Mouse (Mus musculus): ENCODE results near the gene Hes6. TPM values are rescaled to one million over a fixed set of nuclear protein-coding genes. Genes with fewer than 3 reads are reported as not detected.
A peak's percentile ranks its signal among the peaks of the same experiment; 100 is the strongest.

Gene Hes6
- total RNA-seq, 2 experiments from 2014 or later = 15.6 to 15.7 TPM

DNA sequence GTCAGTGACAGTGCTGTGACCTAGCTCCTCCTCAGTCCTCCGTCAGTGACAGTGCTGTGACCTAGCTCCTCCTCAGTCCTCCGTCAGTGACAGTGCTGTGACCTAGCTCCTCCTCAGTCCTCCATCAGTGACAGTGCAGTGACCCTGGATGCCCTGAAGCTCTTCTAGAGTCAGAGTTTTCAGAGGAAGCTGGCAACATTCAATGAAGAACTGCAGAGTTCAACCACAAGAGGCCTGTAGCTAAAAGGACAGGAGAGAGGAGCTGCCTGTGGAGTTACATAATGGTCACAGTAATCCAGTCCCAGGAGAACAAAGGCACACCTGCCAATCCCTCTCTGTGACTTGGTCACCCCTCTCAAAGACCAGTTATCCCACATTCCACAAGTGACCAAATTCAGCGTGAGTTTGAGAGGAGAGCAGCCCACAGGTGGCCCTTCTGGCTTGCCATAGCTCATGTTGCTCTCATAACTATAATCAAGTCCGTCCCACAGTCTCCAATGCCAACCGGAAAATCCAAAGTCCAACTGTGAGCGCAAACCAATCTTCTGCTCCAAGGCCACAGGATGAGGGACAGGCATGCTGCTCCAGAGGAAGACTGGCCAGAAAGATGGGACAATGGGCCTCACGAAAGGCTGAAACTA lies 28.6 kb upstream of the Hes6 start:
- DNase-seq (ENCODE audit: extremely low spot score in 1 of 2, low spot score in 1 of 2) = no peak

- no peak for DNase-seq (ENCODE audit: extremely low spot score in 1 of 2, low spot score in 1 of 2)
Observed at GRCm38 (mm10) chr1:91441855-91442254, 28.0 kb upstream of the Hes6 start.

GRCm38 (mm10) chr1:91439776-91440175 lies 25.9 kb upstream of the Hes6 start:
- no peak for DNase-seq (ENCODE audit: extremely low spot score in 1 of 2, low spot score in 1 of 2)

- DNase-seq (ENCODE audit: extremely low spot score in 1 of 2, low spot score in 1 of 2) = no peak
Observed at GRCm38 (mm10) chr1:91437573-91437972, 23.7 kb upstream of the Hes6 start.

DNA sequence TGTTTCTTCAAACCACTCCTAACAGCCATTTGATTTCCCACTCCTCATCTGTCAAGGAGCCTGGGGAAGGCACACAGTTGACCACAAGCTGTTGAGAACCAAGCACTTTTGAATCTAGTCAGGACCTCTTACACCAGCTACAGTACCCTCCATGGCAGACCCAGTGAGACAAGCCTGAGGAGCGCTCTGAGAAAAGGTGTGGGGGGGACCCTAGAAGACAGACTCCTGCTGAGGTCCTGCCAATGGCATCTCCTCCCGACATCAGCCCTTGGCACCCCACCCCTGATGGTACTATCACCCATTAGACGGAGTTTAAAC lies 23.2 kb upstream of the Hes6 start:
- no peak for DNase-seq (ENCODE audit: extremely low spot score in 1 of 2, low spot score in 1 of 2)

DNA sequence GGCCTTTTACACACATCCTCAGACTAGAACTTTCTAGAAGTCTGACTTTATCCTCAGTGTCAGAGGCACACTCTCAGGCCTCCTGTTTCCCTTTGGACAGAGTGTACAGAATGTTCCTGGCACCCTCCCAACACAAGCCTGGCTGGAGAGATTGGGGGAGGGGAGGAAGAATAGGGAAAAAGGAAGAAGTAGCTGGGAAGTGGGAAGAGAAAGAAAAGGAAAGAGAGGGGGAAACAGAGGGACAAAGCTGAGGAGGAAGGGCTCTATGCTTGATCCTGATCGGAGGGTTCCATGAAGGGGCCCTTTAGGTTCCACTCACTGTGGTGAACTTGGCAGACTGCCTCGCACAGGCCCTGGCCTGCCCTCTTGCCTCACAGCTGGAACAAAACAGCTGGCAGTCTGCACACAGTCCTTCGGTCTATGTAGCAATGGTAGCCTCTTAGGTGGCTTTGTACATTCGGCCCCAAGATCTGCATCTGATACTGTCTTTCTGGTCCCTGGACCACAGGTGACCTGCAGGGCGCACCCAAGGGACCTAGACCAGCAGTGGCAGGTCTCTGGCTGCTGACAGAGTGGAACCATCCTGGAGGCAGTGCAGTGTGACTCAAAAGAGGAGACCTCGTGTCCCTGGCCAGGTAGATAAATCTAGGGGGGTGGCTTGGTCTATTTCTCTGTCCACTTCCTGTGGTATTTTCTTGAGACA lies 22.7 kb upstream of the Hes6 start:
- DNase-seq (ENCODE audit: extremely low spot score in 1 of 2, low spot score in 1 of 2) = peak in 1 of 2 experiments; percentile 39

DNA sequence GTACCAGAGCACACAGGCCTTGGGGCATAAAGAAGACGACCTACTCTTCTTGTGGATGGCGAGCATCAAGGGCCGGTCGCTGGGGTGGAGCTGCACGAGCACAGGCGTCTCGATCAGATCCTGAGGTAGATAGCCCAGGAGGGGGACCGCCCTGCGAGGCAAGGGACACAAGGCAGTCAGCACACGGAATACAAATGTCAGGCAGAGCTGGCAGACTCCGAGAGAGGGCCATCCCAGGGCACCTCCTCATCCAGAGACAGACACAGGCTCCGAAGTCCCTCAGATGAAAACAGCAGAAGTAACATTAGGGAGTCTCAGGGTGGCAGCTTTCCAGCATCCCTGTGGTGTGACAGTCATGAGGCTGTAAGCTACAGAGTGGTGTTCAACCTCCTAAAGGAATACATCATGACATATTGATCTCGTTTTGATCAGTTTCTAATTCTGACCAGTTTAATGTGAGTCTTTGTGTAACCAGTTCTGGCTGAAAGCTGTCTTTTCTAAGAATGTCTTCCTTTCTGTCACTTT lies 21.8 kb upstream of the Hes6 start:
- no peak for DNase-seq (ENCODE audit: extremely low spot score in 1 of 2, low spot score in 1 of 2)

DNA sequence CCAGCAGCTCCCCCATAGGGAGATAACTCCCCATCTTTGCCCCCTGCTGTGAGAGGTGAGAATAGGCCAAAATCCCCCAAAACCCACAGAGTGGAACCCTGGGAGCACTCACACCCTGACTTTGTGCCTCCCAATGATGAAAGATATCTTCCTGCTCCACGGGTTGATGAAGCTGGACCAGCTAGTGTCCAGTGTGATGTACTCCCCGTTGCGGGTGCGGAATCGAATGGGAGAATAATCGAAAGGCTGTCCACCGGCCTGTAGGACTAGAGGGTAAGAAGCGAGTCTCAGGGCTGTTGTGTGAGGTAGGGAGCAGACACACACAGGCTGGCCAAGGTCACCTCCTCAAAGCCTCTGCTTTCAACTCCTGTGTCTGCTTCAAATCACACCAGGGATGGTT lies 21.1 kb upstream of the Hes6 start:
- no peak for DNase-seq (ENCODE audit: extremely low spot score in 1 of 2, low spot score in 1 of 2)

DNA sequence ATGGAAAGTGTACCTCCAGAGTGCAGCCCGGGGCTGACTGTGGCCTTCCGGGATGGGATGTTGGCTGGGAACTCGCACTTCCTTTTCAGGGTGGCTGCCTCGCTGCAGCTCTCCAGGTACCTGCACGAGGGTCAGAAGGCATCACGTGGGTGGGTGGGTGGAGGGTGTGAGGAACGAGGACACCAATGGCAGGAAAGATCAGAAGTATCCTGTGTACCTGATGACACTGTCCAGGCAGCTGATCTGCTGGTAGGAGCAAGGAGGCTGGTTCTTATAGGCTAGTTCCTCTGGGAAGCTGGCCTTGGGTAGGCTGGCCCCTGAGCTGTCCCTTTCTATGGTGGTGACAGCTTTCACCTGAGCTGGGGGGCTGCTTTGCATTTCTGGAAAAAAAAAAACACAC lies 16.9 kb upstream of the Hes6 start:
- no peak for DNase-seq (ENCODE audit: extremely low spot score in 1 of 2, low spot score in 1 of 2)

- DNase-seq (ENCODE audit: extremely low spot score in 1 of 2, low spot score in 1 of 2) = no peak
Observed at GRCm38 (mm10) chr1:91429212-91429611, 15.4 kb upstream of the Hes6 start.

- DNase-seq (ENCODE audit: extremely low spot score in 1 of 2, low spot score in 1 of 2) = peak; percentile 56 to 93
Observed at GRCm38 (mm10) chr1:91428614-91429013, 14.8 kb upstream of the Hes6 start.

DNA sequence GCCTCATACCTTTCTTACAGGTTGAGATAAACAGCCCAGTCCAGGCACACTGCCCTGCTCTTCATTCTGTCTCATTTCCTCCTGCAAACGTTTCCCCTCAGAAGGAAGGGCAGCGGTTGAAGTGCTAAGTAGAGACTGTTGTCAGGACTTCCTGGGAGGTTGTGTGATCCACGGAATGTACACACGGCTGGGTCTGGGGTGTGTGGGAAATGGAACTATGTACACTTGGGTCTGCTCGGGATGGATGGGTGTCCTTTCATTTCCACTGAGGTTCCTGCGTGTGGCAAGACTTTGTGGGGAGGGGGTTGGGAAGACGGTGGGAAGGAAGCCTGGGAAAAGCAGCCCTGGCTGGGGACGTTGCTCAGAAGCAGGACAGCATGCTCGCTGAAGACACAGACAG lies 12.6 kb upstream of the Hes6 start:
- no peak for DNase-seq (ENCODE audit: extremely low spot score in 1 of 2, low spot score in 1 of 2)

DNA sequence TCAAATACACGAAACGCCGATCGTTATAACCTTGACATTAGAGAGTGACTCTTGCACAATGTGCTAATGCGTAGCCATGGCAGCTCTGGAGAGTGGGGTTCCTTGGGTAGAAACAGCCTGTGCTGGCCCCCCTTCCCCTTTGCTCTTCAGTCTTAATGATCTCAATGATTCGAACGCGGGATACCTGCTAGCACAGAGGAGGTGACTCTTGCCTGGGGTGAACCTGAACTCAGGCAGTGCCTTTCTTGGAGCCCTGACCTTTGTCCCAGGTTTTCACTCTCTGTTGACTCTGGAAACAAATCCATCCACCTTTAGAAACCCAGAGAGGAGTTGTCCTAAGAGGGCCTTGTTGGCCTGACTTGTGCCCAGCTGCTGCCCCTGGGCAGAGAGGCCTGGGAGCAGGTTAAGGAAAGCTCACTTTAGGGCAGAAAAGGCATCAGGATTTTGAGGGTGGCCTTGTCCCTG lies 6.8 kb upstream of the Hes6 start:
- DNase-seq (ENCODE audit: extremely low spot score in 1 of 2, low spot score in 1 of 2) = no peak

GRCm38 (mm10) chr1:91419862-91420600 lies 6.2 kb upstream of the Hes6 start:
- no peak for DNase-seq (ENCODE audit: extremely low spot score in 1 of 2, low spot score in 1 of 2)

GRCm38 (mm10) chr1:91417991-91418390 lies 4.2 kb upstream of the Hes6 start:
- no peak for DNase-seq (ENCODE audit: extremely low spot score in 1 of 2, low spot score in 1 of 2)

GRCm38 (mm10) chr1:91415311-91415710 lies 1.5 kb upstream of the Hes6 start:
- DNase-seq (ENCODE audit: extremely low spot score in 1 of 2, low spot score in 1 of 2) = no peak

DNA sequence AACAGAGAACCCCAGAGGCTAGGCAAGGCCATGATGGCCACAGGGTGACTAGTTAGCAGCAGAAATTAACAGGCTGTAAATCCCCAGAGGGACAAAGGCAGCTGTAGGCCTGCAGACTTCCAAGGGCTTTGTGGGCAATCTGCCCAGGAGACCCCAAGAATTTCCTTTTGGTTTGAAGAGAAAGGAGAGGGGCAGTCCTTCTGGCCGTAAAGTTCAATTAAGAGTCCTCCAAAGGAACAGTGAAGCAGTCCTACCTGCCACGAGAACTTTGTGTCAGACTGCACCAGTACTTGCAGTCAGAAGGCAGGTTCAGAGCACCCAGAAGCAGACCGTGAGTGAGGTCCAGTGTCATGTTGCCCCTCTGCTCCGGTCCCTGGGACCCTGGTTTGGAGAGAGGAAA lies 1.1 kb upstream of the Hes6 start:
- no peak for DNase-seq (ENCODE audit: extremely low spot score in 1 of 2, low spot score in 1 of 2)

GRCm38 (mm10) chr1:91413536-91413897 lies 321 bp downstream of the Hes6 start:
- DNase-seq (ENCODE audit: extremely low spot score in 1 of 2, low spot score in 1 of 2) = no peak

DNA sequence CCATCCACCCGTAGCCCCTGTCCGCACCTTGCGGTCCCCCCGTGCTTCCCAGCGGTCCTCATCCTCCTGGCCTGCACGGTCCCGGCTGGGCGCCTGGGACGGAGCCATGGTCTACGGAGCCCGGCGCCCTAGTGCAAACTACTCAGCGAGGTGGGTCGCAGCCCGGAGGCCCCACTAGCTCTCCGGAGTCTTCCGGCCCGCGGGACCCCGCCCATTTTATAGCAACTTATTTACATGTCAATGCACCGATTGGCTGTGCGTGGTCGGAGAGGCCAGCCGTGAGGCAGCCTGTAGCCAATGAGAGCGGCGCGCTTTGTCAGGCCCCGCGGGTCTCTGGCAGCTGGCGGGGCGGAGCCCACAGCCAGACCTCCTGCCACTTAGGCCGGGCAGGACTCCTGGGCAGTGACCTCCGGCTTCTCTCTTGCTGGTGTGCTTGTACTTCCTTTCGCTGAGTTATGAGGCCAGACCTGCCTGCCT lies 770 bp downstream of the Hes6 start:
- DNase-seq (ENCODE audit: extremely low spot score in 1 of 2, low spot score in 1 of 2) = peak; percentile 73 to 81

- DNase-seq (ENCODE audit: extremely low spot score in 1 of 2, low spot score in 1 of 2) = no peak
Observed at GRCm38 (mm10) chr1:91412286-91413029, 1.4 kb downstream of the Hes6 start.

All from layer of hippocampus, postnatal 25 days (tissue).